Mouse (Mus musculus) C2C12 (cell line): ENCODE measurements at regions not wholly inside any gene's neighbourhood (a gene's known extent, or its start where the extent isn't known, plus 50 kb on each side); places are given as distances from the start of the nearest gene placed in this dataset.

ENCODE experiments used
- CTCF ChIP-seq: IDR thresholded peaks from one replicate; pipeline ENCODE4 v1.5.1; 2011; ENCODE audit not compliant: control insufficient read depth, insufficient read depth, insufficient read length
- MAX ChIP-seq: IDR thresholded peaks from one replicate; pipeline ENCODE4 v1.6.1; 2011; ENCODE audit warnings: mild to moderate bottlenecking, control low read depth
- USF1 ChIP-seq: IDR thresholded peaks from one replicate; pipeline ENCODE4 v1.6.1; 2011; ENCODE audit warnings: low read depth, mild to moderate bottlenecking, control low read depth, moderate library complexity

DNA sequence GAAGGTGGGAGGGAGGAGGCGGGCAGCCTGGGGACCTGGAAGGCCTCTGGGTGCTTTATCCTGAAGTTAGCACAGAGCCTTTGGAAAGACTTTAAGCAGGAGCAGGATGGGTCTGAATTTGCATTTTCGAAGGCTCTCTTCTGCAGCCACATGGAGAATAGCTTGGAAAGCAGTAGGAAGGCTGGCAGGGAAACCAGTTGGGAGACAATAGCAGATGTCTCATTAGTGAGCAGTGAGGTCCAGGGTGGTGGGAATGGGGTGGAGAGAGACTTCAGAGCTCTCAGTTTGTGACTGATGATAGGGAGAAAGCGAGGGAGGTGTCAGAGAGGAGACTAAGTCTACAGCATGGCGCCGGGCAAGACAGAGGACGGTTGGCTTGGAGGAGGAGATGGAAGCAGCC is 199.1 kb downstream of the Cbln1 start:
- TF ChIP-seq CTCF (no peak), USF1 (no peak), MAX (no peak)
